Mouse (Mus musculus) heart, adult 2 months (tissue): ENCODE data around the gene Hist1h2ag. TPM values are rescaled to one million over a fixed set of nuclear protein-coding genes. Genes with fewer than 3 reads are reported as not detected.
"Not testable (repeated sequence)": the region's sequence is repeated elsewhere in the genome, so short reads cannot be mapped to it uniquely, and the experiment has no call there.

ENCODE experiments used
- DNase-seq, 2 experiments: peaks; one replicate each; pipeline ENCODE4 v3.0.0; 2021
- H3K27ac ChIP-seq: fragments of 200-600 bp; 2 replicates; pipeline ENCODE4 v1.8.1; 2022
- H3K27me3 ChIP-seq: fragments of 200-500 bp; 2 replicates; pipeline ENCODE4 v1.6.1; 2012; ENCODE audit warnings: mild to moderate bottlenecking, low read length, inconsistent platforms, mixed read lengths; ENCODE audit not compliant: control insufficient read depth, insufficient read depth
- H3K36me3 ChIP-seq: fragments of 200-500 bp; 2 replicates; pipeline ENCODE4 v1.6.1; 2012; ENCODE audit warnings: low read length, inconsistent platforms; ENCODE audit not compliant: control insufficient read depth, insufficient read depth
- H3K4me1 ChIP-seq: fragments of 200-500 bp; 2 replicates; pipeline ENCODE4 v1.6.1; 2011; ENCODE audit warnings: low read length; ENCODE audit not compliant: control insufficient read depth, insufficient read depth
- H3K4me3 ChIP-seq: fragments of 200-600 bp; 2 replicates; pipeline ENCODE4 v1.8.1; 2022
- H3K79me2 ChIP-seq: fragments of 200-500 bp; replicated peaks from 2 replicates; pipeline ENCODE4 v1.6.1; 2012; ENCODE audit warnings: mild to moderate bottlenecking, inconsistent platforms, low read length, moderate library complexity, mixed read lengths; ENCODE audit not compliant: control insufficient read depth, insufficient read depth
- H3K9ac ChIP-seq: fragments of 200-500 bp; 2 replicates; pipeline ENCODE4 v1.6.1; 2012; ENCODE audit warnings: low read depth, mild to moderate bottlenecking, control low read depth, inconsistent platforms, low read length, mixed read lengths
- CTCF ChIP-seq: fragments of 200-600 bp; IDR thresholded peaks from 2 replicates; pipeline ENCODE4 v1.8.1; 2022; ENCODE audit warnings: antibody characterized with exemption, mild to moderate bottlenecking, moderate library complexity
- EP300 ChIP-seq: fragments of 200-500 bp; IDR thresholded peaks from 2 replicates; pipeline ENCODE4 v1.6.1; 2011; ENCODE audit warnings: low read depth, low read length, control low read depth; ENCODE audit not compliant: insufficient read depth
- POLR2A ChIP-seq: fragments of 200-500 bp; IDR thresholded peaks from 2 replicates; pipeline ENCODE4 v1.6.1; 2011; ENCODE audit warnings: mild to moderate bottlenecking, low read depth, low read length, control low read depth; ENCODE audit not compliant: insufficient read depth
- WGBS: fragments of 180-500 bp; shearing (Covaris S2); methylation state at CpG from one replicate; pipeline ENCODE4 v1.1.7; 2018; 5-methylcytosine and 5-hydroxymethylcytosine counted together
- intact Hi-C: fragments of 180-260 bp; cut with DNase I; formaldehyde crosslinking; loops from one replicate; pipeline ENCODE4 v1.15.1; 2025
- polyA plus RNA-seq: library from polyadenylated mRNA; depleted of rRNA; stranded (reverse); fragments of >200 nt; gene quantifications from 2 replicates; pipeline ENCODE4 v1.2.3, GENCODE M21; 2012
- total RNA-seq, 2 experiments: library from RNA; stranded (reverse); gene quantifications; 2 replicates each; pipeline ENCODE4 v1.2.3; 2021

Gene Hist1h2ag
- total and polyA plus RNA-seq, 3 experiments: 1.7 to 4.3 TPM; not detected in 1

- DNase-seq: no peak
- intact Hi-C loops: loop anchor here (5.0 to 10.0 kb wide), 2 partner anchors 215 to 1658 kb away; partner anchors contain the start of genes Hist1h1t and Hist1h4c
- Histone ChIP-seq H3K27ac (no peak overlapping the region), H3K9ac (no peak overlapping the region), H3K36me3 (no peaks in the 10 kb centered on the region), H3K4me3 (no peak overlapping the region), H3K79me2 (no peaks in the 10 kb centered on the region), H3K27me3 (no peaks in the 10 kb centered on the region), H3K4me1 (no peaks in the 10 kb centered on the region; the same call in 1 of the 2 replicates)
- TF ChIP-seq EP300 (no peak), CTCF (no peak), POLR2A (no peak)
- 75% methylated on average over 5 of the region's 5 CpGs for WGBS
Measured at GRCm38 (mm10) chr13:22039364-22039763, 3.4 kb downstream of the Hist1h2ag start.

DNA sequence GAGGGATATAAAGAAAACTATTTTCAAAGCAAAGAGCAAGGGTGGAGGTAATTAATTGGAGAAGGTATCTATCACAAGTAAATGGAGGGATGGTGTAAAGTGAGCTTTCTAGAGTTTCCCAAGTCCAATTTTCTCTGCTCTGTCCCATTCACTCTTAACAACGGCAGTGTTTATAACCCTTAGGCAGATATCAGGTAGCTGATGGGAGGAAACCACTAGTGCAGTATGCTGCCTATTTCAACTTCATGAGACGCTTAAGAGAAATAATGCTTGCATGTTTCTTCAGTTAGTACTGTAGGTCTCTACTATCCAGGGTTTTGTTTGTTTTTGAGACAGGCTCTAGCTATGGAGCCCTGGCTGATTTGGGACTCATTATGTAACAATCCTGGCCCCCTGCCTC, 5.3 kb downstream of the Hist1h2ag start:
- 81% methylated on average over 2 of the region's 2 CpGs for WGBS

DNA sequence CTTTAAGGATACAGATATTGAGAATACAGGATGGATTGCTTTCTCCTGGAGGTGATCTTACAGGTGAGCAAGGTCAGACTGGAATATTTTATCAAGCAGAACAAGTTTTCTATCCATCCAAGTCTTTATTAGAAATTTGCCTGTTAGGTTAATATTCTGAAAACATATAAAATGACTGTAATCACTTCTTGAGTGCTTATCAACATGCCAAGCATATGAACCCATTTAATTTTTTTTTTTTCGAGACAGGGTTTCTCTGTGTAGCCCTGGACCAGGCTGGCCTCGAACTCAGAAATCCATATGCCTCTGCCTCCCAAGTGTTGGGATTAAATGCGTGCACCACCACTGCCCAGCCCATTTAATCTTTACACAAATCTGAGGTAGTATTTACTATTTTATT, 5.8 kb downstream of the Hist1h2ag start:
- no peak for TF ChIP-seq EP300
- TF ChIP-seq POLR2A: no peak
- no peak for TF ChIP-seq CTCF
- Histone ChIP-seq H3K27ac (no peak overlapping the region), H3K79me2 (no peaks in the 10 kb centered on the region), H3K27me3 (no peaks in the 10 kb centered on the region), H3K4me3 (no peak overlapping the region), H3K4me1 (no peaks in the 10 kb centered on the region; the same call in 1 of the 2 replicates), H3K9ac (no peak overlapping the region), H3K36me3 (no peaks in the 10 kb centered on the region)
- intact Hi-C loops: loop anchor here (5.0 to 10.0 kb wide), 2 partner anchors 212 to 1660 kb away; partner anchors contain the start of genes Hist1h1t and Hist1h4c
- DNase-seq: no peak
- WGBS: 81% methylated on average over 3 of the region's 3 CpGs

More for the DNA sequence above, 5.3 kb downstream of the Hist1h2ag start:
- no peak overlapping the region for H3K9ac ChIP-seq
- no peak overlapping the region for H3K4me3 ChIP-seq
- intact Hi-C loops: loop anchor here (5.0 to 10.0 kb wide), 2 partner anchors 213 to 1660 kb away; partner anchors contain the start of genes Hist1h1t and Hist1h4c
- H3K4me1 ChIP-seq: no peaks in the 10 kb centered on the region; the same call in 1 of the 2 replicates
- no peak for TF ChIP-seq CTCF
- TF ChIP-seq EP300: no peak
- no peak for TF ChIP-seq POLR2A
- no peaks in the 10 kb centered on the region for H3K27me3 ChIP-seq
- no peak for DNase-seq
- no peak overlapping the region for H3K27ac ChIP-seq
- H3K36me3 ChIP-seq: no peaks in the 10 kb centered on the region
- H3K79me2 ChIP-seq: no peaks in the 10 kb centered on the region

DNA sequence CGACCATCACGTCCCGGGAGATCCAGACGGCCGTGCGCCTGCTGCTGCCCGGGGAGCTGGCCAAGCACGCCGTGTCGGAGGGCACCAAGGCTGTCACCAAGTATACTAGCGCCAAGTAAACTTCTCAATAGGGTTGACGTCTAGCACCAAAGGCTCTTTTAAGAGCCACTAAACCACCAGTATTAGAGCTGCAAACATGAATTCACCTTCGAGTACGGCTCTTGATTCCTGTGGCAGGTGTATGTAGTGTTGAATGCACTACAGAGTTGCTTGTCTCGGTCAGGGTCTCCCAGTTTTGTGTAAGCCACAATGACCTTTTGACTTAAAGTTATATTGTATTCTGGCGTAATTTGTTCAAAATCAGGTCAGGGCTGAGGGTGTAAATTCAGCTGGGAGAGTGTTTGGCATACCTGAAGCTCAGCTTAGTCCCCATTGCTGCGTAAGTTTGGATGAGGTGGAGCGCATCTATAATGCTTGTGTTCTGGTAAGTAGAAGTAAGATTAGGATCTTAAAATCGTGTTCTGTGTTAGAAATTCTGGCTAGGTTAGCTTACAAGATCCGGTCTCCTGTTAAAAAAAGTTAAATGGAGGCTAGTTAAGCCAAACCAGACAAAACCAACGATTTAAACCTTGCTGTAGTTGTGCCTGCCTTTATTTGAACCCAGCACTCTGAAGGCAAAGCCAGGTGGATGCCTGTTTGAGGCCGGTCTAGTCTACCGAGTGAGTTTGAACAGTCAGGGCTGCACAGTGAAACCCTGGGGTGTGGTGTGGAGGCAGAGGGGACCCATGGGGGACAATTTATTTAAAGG, 6.4 kb downstream of the Hist1h2ag start:
- H3K9ac ChIP-seq: no peak overlapping the region
- intact Hi-C loops: loop anchor here (5.0 to 10.0 kb wide), 2 partner anchors 212 to 1661 kb away; partner anchors contain the start of genes Hist1h1t and Hist1h4c
- 11% methylated on average over 20 of the region's 23 CpGs for whole genome bisulfite sequencing
- no peak for DNase-seq
- no peak overlapping the region for H3K27ac ChIP-seq
- peak overlapping the region; percentile 39; the same call in 1 of the 2 replicates for H3K4me3 ChIP-seq
- H3K36me3 ChIP-seq: no peaks in the 10 kb centered on the region
- H3K79me2 ChIP-seq: no peaks in the 10 kb centered on the region
- no peaks in the 10 kb centered on the region; the same call in 1 of the 2 replicates for H3K4me1 ChIP-seq
- H3K27me3 ChIP-seq: no peaks in the 10 kb centered on the region
- no peak for TF ChIP-seq EP300
- TF ChIP-seq CTCF: no peak

DNA sequence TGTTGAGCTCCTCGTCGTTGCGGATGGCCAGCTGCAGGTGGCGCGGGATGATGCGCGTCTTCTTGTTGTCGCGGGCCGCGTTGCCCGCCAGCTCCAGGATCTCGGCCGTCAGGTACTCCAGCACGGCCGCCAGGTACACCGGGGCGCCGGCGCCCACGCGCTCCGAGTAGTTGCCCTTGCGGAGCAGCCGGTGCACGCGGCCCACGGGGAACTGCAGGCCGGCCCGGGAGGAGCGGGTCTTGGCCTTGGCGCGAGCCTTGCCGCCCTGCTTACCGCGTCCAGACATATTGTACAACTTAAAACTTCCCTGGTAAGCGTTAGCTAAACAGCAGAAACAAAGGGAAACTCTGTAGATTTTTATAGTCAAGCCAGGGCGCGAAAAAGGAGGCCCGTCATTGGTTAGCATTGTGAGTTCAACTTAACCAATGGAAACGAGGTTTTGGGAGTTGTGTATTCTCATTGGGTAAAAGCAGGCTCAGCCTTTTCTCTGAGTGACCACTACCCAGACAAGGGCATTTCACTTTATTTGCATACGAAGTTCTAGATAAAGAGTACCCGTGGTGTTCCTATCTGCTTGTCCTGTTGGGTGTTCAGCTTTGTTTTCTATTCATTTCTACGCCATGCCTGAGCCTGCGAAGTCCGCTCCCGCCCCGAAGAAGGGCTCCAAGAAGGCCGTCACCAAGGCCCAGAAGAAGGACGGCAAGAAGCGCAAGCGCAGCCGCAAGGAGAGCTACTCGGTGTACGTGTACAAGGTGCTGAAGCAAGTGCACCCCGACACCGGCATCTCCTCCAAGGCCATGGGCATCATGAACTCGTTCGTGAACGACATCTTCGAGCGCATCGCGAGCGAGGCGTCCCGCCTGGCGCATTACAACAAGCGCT, 7.2 kb downstream of the Hist1h2ag start, which contains the start of the genes Hist1h2ah and Hist1h2bk:
Hist1h2ah (minus strand) TSS at position 302 of the 882 bp plus-strand sequence.
Hist1h2bk (plus strand) TSS at position 604 of the 882 bp plus-strand sequence.
- H3K4me1 ChIP-seq, H3K79me2 ChIP-seq, H3K36me3 ChIP-seq, H3K27ac ChIP-seq, H3K27me3 ChIP-seq: not testable (repeated sequence)
- TF ChIP-seq POLR2A: peak; percentile 70
- intact Hi-C loops: loop anchor here (5.0 to 10.0 kb wide), 2 partner anchors 211 to 1662 kb away; partner anchors contain the start of genes Hist1h1t and Hist1h4c
- peak within 1 kb of the TSS; percentile 51 for H3K4me3 ChIP-seq
- H3K9ac ChIP-seq: peak within 1 kb of the TSS; percentile 58; the same call in 1 of the 2 replicates
- peak; percentile 77 to 83 for DNase-seq
- under 1% methylated on average over 30 of the region's 69 CpGs for WGBS
